Mouse (Mus musculus) thymus, adult 2 months (tissue): Measurements from ENCODE around the gene Prkg2.

Source experiments
- CTCF ChIP-seq: fragments of 200-500 bp; IDR thresholded peaks from 2 replicates; pipeline ENCODE4 v1.5.1; 2012; ENCODE audit warnings: mild to moderate bottlenecking, control low read depth, low read length, moderate library complexity, borderline replicate concordance; ENCODE audit not compliant: control insufficient read depth, poor library complexity, insufficient read depth; ENCODE audit errors: extremely low read depth
- POLR2A ChIP-seq: fragments of 200-500 bp; IDR thresholded peaks from 2 replicates; pipeline ENCODE4 v1.6.1; 2012; ENCODE audit warnings: mild to moderate bottlenecking, low read length, control low read depth, moderate library complexity; ENCODE audit not compliant: control insufficient read depth, poor library complexity, insufficient read depth; ENCODE audit errors: extremely low read depth

DNA sequence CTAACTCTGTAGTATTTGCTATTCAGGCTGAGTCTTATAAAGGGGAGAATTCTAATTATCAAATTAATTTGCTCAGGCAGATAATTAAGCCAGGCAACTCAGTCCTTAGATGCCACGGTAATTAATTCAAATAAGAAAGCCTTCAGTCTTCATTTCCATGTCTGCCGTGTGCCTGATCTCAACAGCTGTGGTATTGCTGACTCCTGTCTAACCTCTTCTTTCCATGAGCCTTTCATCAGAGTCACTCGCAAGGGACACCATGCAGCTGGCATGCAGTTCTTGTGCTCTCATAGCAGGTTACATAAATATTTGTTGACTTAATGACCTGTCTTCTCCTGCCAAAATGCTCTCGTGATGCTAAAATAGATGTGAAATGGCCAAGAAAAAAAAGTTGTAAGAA lies 41.4 kb downstream of the Prkg2 start:
- TF ChIP-seq CTCF (no peak), POLR2A (no peak)
